Mouse (Mus musculus): ENCODE results near the gene Ipmk.
"Not testable (repeated sequence)": the region's sequence is repeated elsewhere in the genome, so short reads cannot be mapped to it uniquely, and the experiment has no call there.

The Ipmk gene

DNA sequence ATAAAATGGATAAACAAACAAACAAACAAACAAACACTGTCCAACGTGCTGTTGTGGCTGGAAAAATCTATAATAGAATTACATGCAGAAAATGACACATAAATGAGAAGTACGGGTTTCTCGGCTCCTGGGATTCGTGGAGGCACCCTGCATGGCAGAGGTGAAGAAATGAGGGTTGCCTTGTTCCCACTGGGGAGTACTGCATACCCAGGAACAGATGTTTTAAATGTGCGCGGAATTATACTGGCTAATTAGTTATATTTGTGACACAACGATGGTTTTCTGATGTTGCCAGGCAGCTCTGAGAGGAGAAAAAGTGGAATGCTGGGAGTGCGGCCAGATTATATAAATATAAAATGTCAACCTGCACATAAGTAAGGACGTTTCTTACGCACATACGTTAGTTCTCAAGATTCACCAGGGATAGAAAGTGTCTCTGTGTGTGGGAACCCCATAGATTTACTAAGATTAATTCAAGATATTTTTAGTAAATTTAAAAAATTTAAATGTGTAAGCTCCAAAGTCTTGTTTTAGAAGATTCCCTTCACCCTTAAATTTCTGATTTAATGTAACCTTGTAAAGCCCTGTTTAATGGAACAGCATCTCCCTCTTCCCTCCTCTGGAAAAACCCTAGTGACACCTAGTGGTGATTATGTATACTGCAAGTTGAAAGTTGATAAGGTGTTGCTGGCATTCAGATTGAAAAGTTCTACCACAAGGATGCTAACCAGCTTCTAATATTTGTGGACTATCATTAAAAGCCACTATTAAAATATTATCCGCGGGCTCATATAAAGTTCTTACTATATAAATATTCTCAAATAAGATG, 53.5 kb downstream of the Ipmk start:
- in situ Hi-C loops (cut with MboI; ENCODE audit: unreplicated experiment in 2 of 2), result loop anchor here (5.0 to 25.0 kb wide), 3 partner anchors 74 to 1261 kb away; partner anchors contain the start of gene Zwint (in 1 of the 2)

DNA sequence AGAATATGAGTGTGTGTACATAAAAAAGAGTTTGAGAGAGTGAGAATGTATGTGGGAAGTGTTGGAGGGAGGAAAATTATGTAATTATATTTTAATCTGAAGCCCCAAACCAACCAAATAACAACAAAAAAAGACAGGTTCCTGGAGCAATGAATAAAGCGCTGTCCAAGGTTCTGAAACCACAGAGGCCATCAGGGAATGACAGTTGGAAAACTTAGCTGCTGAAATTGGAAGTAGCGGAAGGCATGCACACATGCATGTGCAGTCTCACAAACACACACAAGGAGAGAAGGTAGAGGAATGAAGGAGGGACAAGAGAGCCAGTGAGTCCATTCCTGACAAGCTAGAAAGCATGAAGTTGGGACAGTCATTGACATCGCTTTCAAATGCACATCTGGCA, 56.1 kb downstream of the Ipmk start:
- in situ Hi-C loops (cut with MboI; ENCODE audit: unreplicated experiment in 2 of 2), result loop anchor here (5.0 to 25.0 kb wide), 3 partner anchors 76 to 1259 kb away; partner anchors contain the start of gene Zwint (in 1 of the 2)

DNA sequence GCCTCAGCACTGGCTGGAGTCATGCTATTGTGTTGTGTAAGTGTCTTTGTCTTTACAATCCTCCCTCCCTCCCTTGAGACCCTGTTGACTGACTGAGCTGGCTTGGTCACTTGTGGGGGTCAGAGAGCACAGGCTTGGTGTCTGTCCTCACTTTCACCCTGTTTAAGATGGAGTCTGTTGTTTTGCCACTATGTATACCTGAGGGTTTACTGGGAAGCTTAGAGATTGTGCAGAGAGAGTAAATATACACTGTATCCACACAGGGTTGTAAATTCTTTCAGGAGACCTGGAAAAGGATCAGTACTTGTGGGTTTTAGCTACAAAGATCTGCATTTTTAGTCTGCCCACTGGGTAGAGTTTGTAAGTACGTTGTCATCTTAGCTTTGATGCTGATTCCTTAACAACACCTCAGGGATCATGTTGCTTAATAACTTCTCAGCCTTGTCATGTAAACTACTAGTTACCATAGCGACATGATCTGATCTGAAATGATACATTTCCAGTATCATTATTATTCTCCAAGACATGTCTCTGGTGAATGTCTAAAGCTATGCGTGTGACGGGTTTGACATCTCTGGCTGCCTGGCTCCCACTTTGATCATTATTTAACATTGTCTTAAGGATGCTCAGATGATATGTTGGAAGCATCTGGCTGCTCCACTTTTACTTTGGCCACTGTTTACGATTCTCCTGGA, 58.1 kb downstream of the Ipmk start:
- in situ Hi-C loops (cut with MboI; ENCODE audit: unreplicated experiment in 2 of 2), result loop anchor here (25.0 kb wide), 2 partner anchors 1093 to 1257 kb away; partner anchors contain the start of gene Zwint (in 1 of the 2)

DNA sequence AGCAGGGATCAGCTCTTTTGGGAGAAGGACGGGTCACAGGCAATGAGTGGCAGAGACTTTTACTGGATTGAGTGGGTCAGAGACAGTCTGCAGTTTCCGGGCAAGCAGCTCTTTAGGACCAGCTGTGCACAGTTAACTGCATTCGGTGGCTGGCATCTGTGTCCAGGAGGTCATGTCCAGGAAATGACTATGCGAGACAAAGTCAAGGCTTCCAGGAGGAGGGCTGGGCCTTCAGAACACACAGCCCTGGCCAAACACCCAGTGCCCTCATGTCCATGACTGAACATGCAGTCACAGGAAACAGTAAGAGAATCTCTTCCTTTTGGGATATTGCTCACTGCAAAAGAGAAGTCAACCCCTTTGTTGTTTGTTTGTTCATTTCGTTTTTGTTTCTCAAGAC, 62.4 kb downstream of the Ipmk start:
- in situ Hi-C loops (cut with MboI; ENCODE audit: unreplicated experiment in 2 of 2), result loop anchor here (25.0 kb wide), 2 partner anchors 1098 to 1252 kb away; partner anchors contain the start of gene Zwint (in 1 of the 2)

DNA sequence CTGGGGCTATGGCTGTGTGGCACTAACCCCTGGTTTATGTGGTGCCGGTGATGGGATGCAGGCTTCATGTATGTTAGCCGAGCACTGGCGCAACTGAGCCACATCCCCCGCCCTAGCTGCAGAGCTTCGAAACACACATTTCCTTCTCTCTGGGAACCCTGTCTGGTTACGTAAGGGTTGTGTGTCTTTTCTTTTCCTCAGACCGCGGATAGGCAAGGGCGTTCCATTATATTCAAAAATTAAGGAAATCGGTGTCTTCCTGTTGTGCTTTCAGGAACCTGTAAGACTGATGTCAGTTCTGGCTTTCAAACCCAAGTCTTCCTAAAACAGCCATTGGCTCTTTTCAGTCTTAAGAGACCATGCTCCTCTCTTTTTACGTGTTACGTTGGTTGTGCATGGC, 65.8 kb downstream of the Ipmk start:
- in situ Hi-C loops (cut with MboI; ENCODE audit: unreplicated experiment in 2 of 2), result loop anchor here (25.0 kb wide), 2 partner anchors 1101 to 1249 kb away; partner anchors contain the start of gene Zwint (in 1 of the 2)

DNA sequence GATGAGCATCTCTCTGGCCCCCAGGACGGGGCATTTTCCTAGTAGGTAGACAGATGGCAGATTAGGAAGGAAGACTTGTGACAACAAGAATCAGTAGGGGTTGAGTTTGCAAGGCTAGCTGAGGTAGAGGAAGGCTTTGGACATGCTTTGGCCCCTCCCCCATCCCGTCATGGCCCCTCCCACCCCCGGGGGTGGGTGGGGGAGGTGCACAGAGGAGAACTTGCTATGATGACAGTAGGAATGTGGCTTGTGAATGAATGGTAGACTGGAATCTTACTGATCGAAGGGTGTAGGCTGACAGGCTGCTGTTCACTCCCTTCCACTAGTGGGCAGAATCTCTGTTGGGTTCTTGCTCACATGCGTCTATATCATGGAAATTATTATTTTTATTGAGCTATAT, 74.0 kb downstream of the Ipmk start:
- in situ Hi-C loops (cut with MboI; ENCODE audit: unreplicated experiment in 2 of 2), result loop anchor here (10.0 to 25.0 kb wide), 3 partner anchors 973 to 1241 kb away; partner anchors contain the start of gene Zwint (in 1 of the 2)

DNA sequence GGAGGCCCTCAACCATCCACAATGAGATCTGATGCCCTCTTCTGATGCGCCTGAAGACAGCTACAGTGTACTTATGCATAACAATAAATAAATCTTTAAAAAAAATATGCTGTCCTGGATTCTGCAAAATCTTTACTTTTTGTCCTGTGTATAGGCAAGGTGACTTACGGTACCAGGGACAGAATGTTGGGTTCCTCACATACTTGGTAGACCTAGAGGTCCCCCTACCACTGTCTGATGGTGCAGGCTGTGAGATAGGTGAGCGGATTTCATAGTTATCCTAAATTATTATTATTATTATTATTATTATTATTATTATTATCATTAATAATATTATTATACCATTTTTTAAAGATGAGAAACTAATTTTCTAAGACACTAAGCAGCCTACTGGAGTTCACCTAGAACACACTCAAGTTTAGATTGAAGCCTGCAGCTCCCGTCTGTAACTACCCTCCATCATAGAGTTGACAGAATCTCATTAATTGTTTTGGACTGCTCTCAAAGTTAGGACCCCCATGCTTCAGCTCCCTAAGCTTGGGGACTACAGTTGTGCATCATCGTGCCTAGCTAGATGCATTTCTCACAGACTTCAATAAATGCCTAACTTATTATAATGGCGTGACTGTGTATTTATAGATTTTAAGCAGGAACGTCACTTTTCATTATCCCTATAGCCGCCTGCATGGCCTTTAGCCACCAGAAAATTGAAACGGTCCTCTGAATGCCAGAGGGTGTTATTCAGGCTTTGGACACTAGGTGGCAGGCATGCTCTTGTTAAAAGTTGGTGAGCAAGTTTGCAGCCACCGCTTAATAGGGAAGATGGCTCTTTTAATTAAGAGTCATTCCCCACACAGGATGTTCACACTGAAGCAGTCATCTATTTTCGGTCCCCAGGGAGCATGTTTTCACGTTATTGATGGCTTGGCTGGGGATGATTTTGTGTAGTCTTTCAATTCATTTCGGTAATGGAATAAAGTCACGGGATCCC, 74.8 kb downstream of the Ipmk start:
- in situ Hi-C loops (cut with MboI; ENCODE audit: unreplicated experiment in 2 of 2), result loop anchor here (10.0 to 25.0 kb wide), 3 partner anchors 972 to 1240 kb away; partner anchors contain the start of gene Zwint (in 1 of the 2)

DNA sequence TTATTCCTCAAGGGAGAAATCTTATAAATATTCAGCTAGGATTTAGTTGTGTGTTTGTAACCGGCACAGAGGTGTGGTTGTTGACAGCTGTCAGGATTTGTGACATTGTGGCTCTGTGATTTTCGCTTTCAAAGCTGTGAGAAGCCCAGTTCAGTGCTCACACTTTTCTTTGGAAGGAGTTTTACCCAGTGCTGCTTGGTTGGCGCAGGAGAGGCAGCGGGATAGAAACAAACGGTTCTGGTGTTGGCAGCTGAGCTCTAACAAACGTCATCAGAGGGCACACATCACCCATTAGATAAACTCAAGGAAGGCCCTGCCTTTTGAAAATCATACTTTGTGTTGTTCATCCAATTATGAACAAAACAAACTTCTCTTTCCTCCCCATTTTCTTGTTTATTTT, 79.2 kb downstream of the Ipmk start:
- in situ Hi-C loops (cut with MboI; ENCODE audit: unreplicated experiment in 2 of 2), result loop anchor here in 1 of 2 experiments (10.0 to 25.0 kb wide), 2 partner anchors 968 to 1114 kb away; no protein-coding TSS in a partner anchor

DNA sequence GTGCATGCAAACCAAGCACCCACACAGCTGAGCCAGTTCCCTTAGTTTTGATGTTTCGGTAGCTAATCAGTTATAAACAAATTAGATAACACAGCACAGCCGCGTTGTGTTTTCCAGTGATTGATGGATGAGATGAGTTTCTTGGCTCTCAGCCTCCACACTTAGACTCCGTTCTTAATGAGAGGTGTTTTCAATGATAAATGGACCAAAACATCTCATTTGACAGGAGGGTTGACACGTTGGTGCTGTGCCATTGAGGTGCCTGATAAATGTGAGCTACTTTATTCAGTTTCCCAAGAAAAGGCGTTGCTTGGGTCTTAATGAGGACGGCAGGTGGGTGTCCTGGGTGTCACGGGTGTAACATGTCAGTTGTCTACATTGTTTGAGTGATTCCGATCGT, 79.8 kb downstream of the Ipmk start:
- in situ Hi-C loops (cut with MboI; ENCODE audit: unreplicated experiment in 2 of 2), result loop anchor here in 1 of 2 experiments (10.0 to 25.0 kb wide), 2 partner anchors 967 to 1115 kb away; no protein-coding TSS in a partner anchor

DNA sequence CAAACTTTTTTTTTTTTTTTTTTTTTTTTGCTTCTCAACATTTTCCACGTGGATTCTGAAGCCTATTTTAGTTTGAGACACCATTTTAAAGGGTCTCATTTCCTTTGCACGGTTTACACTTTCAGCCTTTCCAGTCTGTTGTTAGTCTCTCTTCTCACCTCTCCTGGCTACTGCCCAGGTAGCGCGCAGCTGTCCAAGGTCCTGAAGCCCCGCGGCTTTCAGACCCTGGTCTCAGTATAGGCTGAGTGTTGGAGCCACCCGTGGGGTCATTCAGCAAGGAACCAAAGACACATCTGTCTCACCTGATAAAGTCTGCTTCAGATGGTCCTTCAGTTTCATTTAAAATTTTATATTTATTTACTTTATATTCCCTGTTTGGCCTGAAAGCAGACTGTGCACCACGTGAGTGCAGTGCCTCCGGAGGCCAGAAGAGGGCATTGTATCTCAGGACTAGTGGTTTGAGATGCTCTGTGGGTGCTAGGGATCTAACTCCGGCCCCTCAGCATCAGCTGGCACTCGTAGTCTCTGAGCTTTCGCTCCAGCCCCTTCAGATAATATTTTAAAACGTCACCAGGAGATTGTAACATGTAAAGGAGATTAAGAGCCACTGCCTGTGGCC, 80.8 kb downstream of the Ipmk start:
- in situ Hi-C loops (cut with MboI; ENCODE audit: unreplicated experiment in 2 of 2), result loop anchor here in 1 of 2 experiments (10.0 to 25.0 kb wide), 2 partner anchors 966 to 1116 kb away; no protein-coding TSS in a partner anchor

DNA sequence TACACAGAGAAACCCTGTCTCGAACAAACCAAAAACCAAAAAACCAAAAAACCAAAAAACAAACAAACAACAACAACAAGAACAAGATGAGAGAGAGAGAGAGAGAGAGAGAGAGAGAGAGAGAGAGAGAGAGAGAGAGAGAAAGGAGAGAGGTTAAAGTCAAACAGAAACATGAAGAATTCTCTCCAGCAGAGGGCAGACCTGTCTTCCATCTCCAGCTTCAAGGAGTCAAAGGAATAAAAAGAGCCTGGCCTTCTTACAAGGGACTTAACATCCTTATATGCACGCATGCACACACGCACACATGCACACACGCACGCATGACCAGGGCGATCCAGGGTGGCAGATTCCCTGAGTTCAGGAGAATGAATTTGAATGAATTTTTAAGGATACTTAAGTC, 83.1 kb downstream of the Ipmk start:
- in situ Hi-C loops (cut with MboI; ENCODE audit: unreplicated experiment in 2 of 2), result loop anchor here in 1 of 2 experiments (25.0 kb wide), 1 partner anchor 1118 kb away; no protein-coding TSS in a partner anchor

DNA sequence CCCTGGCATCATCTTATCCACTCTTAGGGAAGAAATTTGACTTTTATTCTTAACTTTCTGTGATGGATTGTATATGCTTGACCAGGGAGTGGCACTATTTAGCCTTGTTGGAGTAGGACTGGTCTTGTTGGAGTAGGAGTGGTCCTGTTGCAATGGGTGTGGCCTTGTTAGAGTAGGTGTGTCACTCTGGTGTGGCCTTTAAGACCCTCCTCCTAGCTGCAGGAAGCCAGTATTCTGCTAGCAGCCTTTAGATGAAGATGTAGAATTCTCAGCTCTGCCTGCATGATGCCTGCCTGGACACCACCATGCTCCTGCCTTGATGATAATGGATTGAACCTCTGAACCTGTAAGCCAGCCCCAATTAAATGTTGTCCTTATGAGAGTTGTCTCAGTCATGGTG, 95.5 kb downstream of the Ipmk start:
- in situ Hi-C loops (cut with MboI; ENCODE audit: unreplicated experiment in 2 of 2), result loop anchor here in 1 of 2 experiments (25.0 kb wide), 1 partner anchor 1131 kb away; no protein-coding TSS in a partner anchor

DNA sequence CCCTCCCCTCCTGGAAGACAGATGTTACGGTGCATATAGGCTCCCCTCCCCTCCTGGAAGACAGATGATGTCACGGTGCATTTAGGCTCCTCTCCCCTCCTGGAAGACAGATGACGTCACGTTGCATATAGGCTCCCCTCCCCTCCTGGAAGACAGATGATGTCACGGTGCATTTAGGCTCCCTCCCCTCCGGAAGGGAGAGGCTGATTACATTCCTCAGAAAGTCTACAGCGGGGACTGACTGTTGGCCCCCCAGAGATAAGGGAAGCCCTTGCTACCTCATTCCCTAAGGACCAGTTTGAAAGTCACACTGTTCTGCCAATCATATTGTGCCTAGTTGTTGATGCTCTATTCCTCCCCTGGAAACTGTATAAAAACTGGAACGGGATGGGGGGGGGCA, 100.1 kb downstream of the Ipmk start:
- in situ Hi-C loops (cut with MboI; ENCODE audit: unreplicated experiment in 2 of 2), result loop anchor here in 1 of 2 experiments (25.0 kb wide), 1 partner anchor 1135 kb away; no protein-coding TSS in a partner anchor

DNA sequence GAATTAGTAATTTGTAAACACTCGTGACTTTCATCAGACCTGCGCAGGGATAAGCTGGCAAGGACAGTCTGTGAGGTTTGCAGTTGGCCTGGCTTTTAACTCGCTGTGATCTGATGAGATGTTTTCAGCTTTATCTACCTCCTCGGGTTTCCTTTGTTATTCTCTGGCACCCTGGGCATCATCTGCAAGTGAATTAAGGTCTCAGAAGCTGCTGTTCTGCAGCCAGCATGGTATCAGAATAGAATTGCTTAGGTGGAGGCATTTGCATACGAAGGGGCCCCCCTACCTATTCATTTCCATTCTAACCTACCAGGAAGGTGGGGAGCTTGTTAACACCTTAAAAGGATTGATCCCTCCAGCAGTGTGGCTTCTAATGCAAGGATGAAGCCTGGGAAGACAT, 100.7 kb downstream of the Ipmk start:
- in situ Hi-C loops (cut with MboI; ENCODE audit: unreplicated experiment in 2 of 2), result loop anchor here in 1 of 2 experiments (25.0 kb wide), 1 partner anchor 1136 kb away; no protein-coding TSS in a partner anchor

DNA sequence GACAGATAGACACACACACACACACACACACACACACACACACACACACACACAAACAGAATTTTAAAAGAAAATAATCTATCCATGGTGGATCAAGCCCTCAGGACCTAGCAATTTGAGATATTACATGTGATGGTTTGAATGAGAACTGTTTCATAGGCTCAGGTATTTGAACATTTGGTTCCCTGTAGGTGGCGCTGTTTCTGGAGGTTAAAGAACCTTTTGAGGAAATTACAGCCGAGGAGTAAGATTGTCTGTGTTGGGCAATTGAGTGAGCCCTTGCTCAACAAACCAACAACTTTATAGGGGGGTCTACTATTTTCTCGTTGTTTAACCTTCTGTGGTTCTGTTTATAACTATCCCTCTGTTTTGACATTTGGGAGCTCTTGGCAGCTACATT, 107.8 kb downstream of the Ipmk start:
- in situ Hi-C loops (cut with MboI; ENCODE audit: unreplicated experiment in 2 of 2), result no loop called here

DNA sequence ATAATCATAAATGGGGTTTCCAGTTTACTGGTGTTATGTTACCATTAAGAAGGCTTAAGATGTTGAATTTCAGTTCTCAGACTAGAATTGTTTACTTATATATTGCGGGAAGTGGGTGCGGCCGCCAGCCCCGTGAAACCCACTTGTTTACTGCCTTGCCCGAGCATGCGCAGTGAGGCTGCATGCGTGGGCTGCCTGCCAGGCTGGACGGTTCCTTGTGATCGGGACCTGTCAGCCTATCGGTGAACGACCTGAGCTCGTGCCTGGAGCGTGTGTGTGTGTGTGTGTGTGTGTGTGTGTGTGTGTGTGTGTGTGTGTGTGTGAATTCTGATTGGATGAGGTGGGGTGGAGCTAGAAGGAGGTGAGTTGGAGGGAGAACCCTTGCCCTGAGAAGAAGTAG, 114.8 kb downstream of the Ipmk start:
- in situ Hi-C loops (cut with MboI; ENCODE audit: unreplicated experiment in 2 of 2), result not testable (repeated sequence)

DNA sequence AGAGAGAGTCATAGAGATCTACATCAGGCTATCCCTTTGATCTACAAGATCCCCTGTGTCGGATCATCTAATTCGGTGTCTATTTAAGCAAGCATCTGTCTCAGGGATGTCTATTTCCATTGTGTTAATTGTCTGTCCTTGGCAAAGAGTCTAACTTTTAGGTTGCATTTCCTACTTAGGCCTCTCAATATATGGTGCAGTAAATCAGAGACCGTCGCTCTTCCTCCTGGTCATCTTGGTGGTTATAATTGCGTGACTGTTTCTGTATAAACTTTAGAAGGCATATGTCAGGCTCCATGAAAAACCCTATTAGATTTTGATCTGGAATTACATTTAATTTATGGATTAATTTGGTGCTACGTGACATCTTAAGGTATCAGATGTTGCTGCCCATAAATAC, 116.9 kb downstream of the Ipmk start:
- in situ Hi-C loops (cut with MboI; ENCODE audit: unreplicated experiment in 2 of 2), result no loop called here

DNA sequence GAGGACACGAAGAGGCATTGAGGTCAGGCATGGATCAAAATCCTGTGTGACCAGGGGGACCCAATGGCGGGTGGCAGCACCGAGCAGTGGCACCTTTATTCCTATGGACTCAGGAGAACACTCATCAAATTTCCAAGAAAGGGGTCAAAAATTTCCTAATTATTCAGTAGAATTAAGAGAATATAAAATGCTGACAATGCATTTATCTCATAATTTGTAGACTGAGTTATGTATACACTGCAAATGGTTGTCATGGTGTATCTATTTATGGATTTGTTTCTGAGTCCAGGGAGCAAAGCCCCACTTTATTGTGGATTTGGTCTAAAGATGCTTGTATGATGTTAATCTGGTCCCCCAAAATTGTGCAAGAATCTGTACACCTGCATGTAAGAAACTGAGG, 120.8 kb downstream of the Ipmk start:
- in situ Hi-C loops (cut with MboI; ENCODE audit: unreplicated experiment in 2 of 2), result no loop called here

DNA sequence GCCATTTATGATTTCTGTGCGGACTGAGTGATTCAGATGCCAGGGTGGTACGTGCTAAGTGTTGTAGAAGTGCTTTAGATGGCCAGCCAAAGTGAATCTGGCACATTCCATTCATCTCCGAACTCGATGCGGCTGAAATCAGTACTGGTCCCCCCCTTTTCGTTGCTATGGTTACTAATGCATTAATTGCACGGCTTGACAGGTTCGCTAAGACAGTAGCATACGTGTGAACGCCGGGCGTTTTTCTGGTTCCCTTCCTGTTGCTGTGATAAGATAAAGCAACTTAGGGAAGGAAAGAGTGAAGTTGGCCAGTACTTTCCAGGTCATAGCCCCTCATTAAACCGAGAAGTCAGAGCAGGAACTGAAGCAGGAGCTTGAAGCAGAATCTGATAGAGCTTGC, 122.2 kb downstream of the Ipmk start:
- in situ Hi-C loops (cut with MboI; ENCODE audit: unreplicated experiment in 2 of 2), result no loop called here
